Mouse (Mus musculus) heart, adult 2 months (tissue): ENCODE measurements around the gene Acta2.

Experiments
- CTCF ChIP-seq: fragments of 200-600 bp; IDR thresholded peaks from 2 replicates; pipeline ENCODE4 v1.8.1; 2022; ENCODE audit warnings: antibody characterized with exemption, mild to moderate bottlenecking, moderate library complexity
- POLR2A ChIP-seq: fragments of 200-500 bp; IDR thresholded peaks from 2 replicates; pipeline ENCODE4 v1.6.1; 2011; ENCODE audit warnings: mild to moderate bottlenecking, low read depth, low read length, control low read depth; ENCODE audit not compliant: insufficient read depth

GRCm38 (mm10) chr19:34288696-34289095 lies 33.3 kb upstream of the Acta2 start:
- TF ChIP-seq CTCF (no peak), POLR2A (no peak)
